Mouse (Mus musculus) neural tube, embryonic 13.5 days (tissue): ENCODE data around the gene H60b. TPM values are rescaled to one million over a fixed set of nuclear protein-coding genes. Genes with fewer than 3 reads are reported as not detected.
A peak's percentile ranks its signal among the peaks of the same experiment; 100 is the strongest.
"Not testable (repeated sequence)": the region's sequence is repeated elsewhere in the genome, so short reads cannot be mapped to it uniquely, and the experiment has no call there.

Source experiments
- ATAC-seq: fragments of 200-750 bp; cut with Nextera tagmentation; 2 replicates; pipeline ENCODE4 v1.8.0; 2017; ENCODE audit warnings: low read depth, mild to moderate bottlenecking, moderate TSS enrichment, moderate library complexity
- H3K27ac ChIP-seq: fragments of 300-500 bp; sonication (generic); replicated peaks from 2 replicates; pipeline ENCODE4 v1.5.1; 2015; ENCODE audit warnings: moderate library complexity, mild to moderate bottlenecking, inconsistent platforms
- H3K27me3 ChIP-seq: fragments of 300-500 bp; sonication (generic); 2 replicates; pipeline ENCODE4 v1.6.1; 2015; ENCODE audit warnings: mild to moderate bottlenecking, inconsistent platforms
- H3K36me3 ChIP-seq: fragments of 300-500 bp; sonication (generic); 2 replicates; pipeline ENCODE4 v1.6.1; 2015; ENCODE audit warnings: mild to moderate bottlenecking, inconsistent platforms
- H3K4me1 ChIP-seq: fragments of 300-500 bp; sonication (generic); replicated peaks from 2 replicates; pipeline ENCODE4 v1.6.1; 2015; ENCODE audit warnings: inconsistent platforms
- H3K4me2 ChIP-seq: fragments of 300-500 bp; sonication (generic); 2 replicates; pipeline ENCODE4 v1.6.1; 2015; ENCODE audit warnings: inconsistent platforms, mild to moderate bottlenecking, moderate library complexity
- H3K4me3 ChIP-seq: fragments of 300-500 bp; sonication (generic); 2 replicates; pipeline ENCODE4 v1.5.1; 2015; ENCODE audit warnings: mild to moderate bottlenecking, inconsistent platforms
- H3K9ac ChIP-seq: fragments of 300-500 bp; sonication (generic); 2 replicates; pipeline ENCODE4 v1.6.1; 2015; ENCODE audit warnings: moderate library complexity, mild to moderate bottlenecking, inconsistent platforms
- H3K9me3 ChIP-seq: fragments of 300-500 bp; sonication (generic); 2 replicates; pipeline ENCODE4 v1.6.1; 2016; ENCODE audit warnings: inconsistent platforms
- WGBS: fragments of 180-500 bp; shearing (Covaris S2); methylation state at CpG from one replicate; pipeline ENCODE4 v1.1.7; 2015; 5-methylcytosine and 5-hydroxymethylcytosine counted together
- polyA plus RNA-seq: library from polyadenylated mRNA; unstranded; fragments of >200 nt; fragmentation: Nextera tagmentation; extraction: Ambion mirVana; gene quantifications from 2 replicates; pipeline ENCODE4 v1.2.1, GENCODE M21; 2015

H60b gene
- polyA plus RNA-seq, 1 experiment from 2014 or later, result 0.66 TPM

DNA sequence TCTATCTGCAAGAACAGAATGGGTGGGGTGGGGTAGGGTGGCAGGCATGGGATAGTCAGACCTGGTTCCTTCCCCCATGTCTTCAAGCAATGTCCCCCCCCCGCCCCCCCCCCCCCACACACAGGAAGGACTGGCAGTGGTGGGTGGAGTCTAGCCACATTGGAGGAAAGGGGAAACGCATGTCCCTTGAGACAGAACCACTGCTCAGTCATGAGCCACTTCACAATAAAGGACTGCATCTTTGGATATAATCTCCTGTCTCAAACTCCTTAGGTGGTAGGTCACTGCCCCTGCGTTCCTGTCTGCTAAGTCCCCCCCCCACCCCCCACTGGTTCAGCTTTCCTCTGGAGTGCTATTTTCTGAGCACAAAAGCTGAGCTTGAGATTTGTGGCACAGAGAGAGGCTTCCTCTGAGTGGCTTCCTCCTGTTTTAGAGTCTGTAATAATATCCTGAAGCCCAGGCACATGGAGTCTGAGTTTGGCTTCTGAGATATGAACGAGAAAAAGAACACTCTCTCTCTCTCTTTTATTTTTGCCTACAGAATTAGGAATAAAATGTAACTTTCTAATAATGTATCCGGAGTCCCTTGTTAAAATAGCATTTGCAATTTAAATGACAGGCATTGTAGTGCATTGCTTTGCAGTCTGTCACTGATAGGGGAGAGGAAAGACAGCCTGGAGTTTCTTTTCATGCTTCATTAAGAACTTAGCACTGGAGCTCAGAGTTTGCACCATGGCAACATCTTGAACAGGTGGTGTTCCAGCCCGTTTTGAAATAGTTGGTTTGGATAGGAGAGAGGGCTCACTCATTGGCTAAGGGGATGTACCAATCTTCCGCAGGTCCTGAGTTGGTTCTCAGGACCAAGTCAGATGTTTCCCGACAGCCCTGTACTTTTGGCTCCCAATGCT is 112.7 kb downstream of the H60b start:
- H3K9me3 ChIP-seq, H3K36me3 ChIP-seq, H3K4me3 ChIP-seq, H3K27ac ChIP-seq, H3K4me2 ChIP-seq, H3K9ac ChIP-seq: not testable (repeated sequence)
- WGBS, result 17% methylated on average over 8 of the region's 8 CpGs
- Histone ChIP-seq H3K4me1 (peaks cover 16% of the 10 kb centered on the region), H3K27me3 (peaks cover 17% of the 10 kb centered on the region)
- 0 out of 2 replicates have a peak, but pooled peaks have one; percentile 8 for ATAC-seq

GRCm38 (mm10) chr10:22272914-22273683 is 114.7 kb downstream of the H60b start:
- H3K4me1 ChIP-seq, result peaks cover 16% of the 10 kb centered on the region
- not testable (repeated sequence) for H3K36me3 ChIP-seq, H3K9me3 ChIP-seq, H3K27ac ChIP-seq
- peaks cover 17% of the 10 kb centered on the region for H3K27me3 ChIP-seq
- H3K9ac ChIP-seq, result peak overlapping the region; percentile 54
- H3K4me2 ChIP-seq, result peak overlapping the region; percentile 82
- 2% methylated on average over 37 of the region's 37 CpGs for WGBS
- ATAC-seq, result peak; percentile 68
- peak overlapping the region; percentile 46 for H3K4me3 ChIP-seq

- Histone ChIP-seq H3K27ac (no peak overlapping the region), H3K4me3 (peak overlapping the region; percentile 46), H3K4me2 (peak overlapping the region; percentile 82), H3K36me3 (no peaks in the 10 kb centered on the region), H3K9ac (peak overlapping the region; percentile 54), H3K4me1 (peaks cover 16% of the 10 kb centered on the region), H3K9me3 (no peaks in the 10 kb centered on the region), H3K27me3 (peaks cover 17% of the 10 kb centered on the region)
- under 1% methylated on average over 41 of the region's 41 CpGs for WGBS
- 0 out of 2 replicates have a peak, but pooled peaks have one; percentile 52 for ATAC-seq
These were observed 115.4 kb downstream of the H60b start for GRCm38 (mm10) chr10:22273684-22274305.

- peak overlapping the region; percentile 46 for H3K4me3 ChIP-seq
- peaks cover 17% of the 10 kb centered on the region for H3K27me3 ChIP-seq
- no peak for ATAC-seq
- no peaks in the 10 kb centered on the region for H3K9me3 ChIP-seq
- H3K36me3 ChIP-seq, result no peaks in the 10 kb centered on the region
- WGBS, result 7% methylated on average over 19 of the region's 19 CpGs
- H3K27ac ChIP-seq, result no peak overlapping the region
- peaks cover 16% of the 10 kb centered on the region for H3K4me1 ChIP-seq
- H3K9ac ChIP-seq, result no peak overlapping the region
- peak overlapping the region; percentile 82 for H3K4me2 ChIP-seq
These were observed 116.2 kb downstream of the H60b start for GRCm38 (mm10) chr10:22274445-22275057.

GRCm38 (mm10) chr10:22278468-22278867 is 120.1 kb downstream of the H60b start:
- not testable (repeated sequence) for H3K4me2 ChIP-seq, H3K9me3 ChIP-seq, H3K9ac ChIP-seq, ATAC-seq, H3K27ac ChIP-seq, H3K4me3 ChIP-seq, H3K36me3 ChIP-seq
- Histone ChIP-seq H3K4me1 (peaks cover 12% of the 10 kb centered on the region), H3K27me3 (peaks cover 13% of the 10 kb centered on the region)
- WGBS, result 92% methylated on average over 2 of the region's 2 CpGs

DNA sequence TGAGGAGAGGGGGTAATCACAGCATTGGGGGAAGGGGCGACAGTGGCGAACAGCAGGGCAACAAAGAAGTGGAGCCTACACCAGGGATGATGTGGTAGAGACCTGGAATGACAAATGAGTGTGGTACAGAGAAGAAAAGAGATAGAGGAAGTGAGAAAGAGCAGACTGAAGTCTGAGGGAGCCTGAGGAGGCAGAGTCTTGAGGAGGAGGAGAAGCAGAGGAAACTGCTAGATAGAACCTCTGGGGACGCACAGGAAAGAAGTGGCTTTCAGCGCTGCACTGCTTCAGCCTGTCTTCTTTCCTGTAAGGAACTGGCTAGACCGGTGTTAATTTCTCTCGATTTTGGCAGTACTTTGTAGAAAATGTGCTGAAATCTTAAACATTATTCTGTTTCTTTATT is 124.4 kb downstream of the H60b start:
- no peak overlapping the region for H3K27ac ChIP-seq
- H3K36me3 ChIP-seq, result no peaks in the 10 kb centered on the region
- H3K27me3 ChIP-seq, result no peaks in the 10 kb centered on the region
- no peak for ATAC-seq
- WGBS, result 49% methylated on average over 6 of the region's 6 CpGs
- no peaks in the 10 kb centered on the region for H3K4me1 ChIP-seq
- H3K9ac ChIP-seq, result no peak overlapping the region
- no peak overlapping the region for H3K4me2 ChIP-seq
- H3K4me3 ChIP-seq, result no peak overlapping the region
- H3K9me3 ChIP-seq, result no peaks in the 10 kb centered on the region

DNA sequence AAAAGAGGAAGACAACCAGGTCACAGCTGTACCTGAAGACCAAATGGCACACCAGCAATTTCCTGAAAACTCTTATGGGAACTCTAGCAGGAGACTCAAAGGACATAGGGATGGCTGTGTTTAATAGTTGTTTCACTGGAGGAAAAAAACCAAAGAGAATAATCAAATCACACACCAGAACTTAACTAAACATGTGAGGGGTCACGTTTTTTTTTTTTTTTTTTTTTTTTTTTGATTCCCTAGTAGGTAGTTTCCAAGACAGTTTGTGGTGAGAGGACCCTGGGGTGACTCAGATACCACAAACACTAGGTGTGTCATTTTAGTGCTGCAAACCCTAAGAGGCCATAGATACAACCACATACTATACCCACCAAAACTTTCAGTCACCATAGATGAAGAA is 137.3 kb downstream of the H60b start:
- Histone ChIP-seq H3K4me1 (no peaks in the 10 kb centered on the region), H3K27ac (no peak overlapping the region), H3K27me3 (no peaks in the 10 kb centered on the region), H3K36me3 (no peaks in the 10 kb centered on the region), H3K9me3 (no peaks in the 10 kb centered on the region), H3K9ac (no peak overlapping the region), H3K4me2 (no peak overlapping the region), H3K4me3 (no peak overlapping the region)
- ATAC-seq, result no peak
- 33% methylated on average over 1 of the region's 1 CpGs for WGBS

- Histone ChIP-seq H3K4me3 (no peak overlapping the region), H3K27ac (no peak overlapping the region), H3K27me3 (no peaks in the 10 kb centered on the region), H3K36me3 (no peaks in the 10 kb centered on the region), H3K9ac (no peak overlapping the region), H3K9me3 (no peaks in the 10 kb centered on the region), H3K4me1 (no peaks in the 10 kb centered on the region), H3K4me2 (no peak overlapping the region)
- no peak for ATAC-seq
- WGBS, result 82% methylated on average over 5 of the region's 5 CpGs
These were observed 138.8 kb downstream of the H60b start for GRCm38 (mm10) chr10:22297033-22297762.

DNA sequence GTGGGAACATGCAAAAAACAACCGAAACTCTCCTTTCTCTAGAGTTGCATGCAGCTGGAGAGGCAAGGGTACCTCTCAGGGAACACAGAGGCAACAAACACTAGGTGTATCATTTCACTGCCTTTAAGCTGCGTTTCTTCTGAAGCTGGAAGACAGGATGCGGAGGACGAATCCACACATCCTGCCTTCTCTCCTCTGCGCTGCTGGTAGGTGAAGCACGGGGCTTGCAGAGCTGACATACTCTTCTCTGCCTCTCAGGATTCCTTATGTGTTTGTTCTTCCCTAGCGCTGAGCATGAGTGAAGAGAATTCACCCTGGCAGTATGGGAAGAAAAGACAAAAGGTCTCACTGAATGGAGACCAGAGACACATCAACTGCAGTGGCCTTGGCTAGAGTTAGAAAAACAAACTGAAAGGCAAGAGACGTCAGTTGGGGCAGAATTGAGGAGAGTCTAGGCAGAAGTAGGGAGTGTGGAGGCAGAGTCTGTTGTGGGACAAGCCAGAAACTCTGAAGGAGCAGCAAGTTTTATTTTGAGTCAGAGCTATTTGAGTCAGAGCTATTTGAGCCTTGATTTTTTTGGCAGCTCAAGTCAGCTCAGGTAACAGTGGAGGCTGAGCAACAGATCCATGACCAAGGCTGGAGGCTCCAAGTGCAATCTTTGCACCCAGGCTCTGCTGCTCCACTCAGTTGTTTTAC is 139.5 kb downstream of the H60b start:
- Histone ChIP-seq H3K9ac (no peak overlapping the region), H3K4me1 (no peaks in the 10 kb centered on the region)
- 66% methylated on average over 8 of the region's 8 CpGs for WGBS

DNA sequence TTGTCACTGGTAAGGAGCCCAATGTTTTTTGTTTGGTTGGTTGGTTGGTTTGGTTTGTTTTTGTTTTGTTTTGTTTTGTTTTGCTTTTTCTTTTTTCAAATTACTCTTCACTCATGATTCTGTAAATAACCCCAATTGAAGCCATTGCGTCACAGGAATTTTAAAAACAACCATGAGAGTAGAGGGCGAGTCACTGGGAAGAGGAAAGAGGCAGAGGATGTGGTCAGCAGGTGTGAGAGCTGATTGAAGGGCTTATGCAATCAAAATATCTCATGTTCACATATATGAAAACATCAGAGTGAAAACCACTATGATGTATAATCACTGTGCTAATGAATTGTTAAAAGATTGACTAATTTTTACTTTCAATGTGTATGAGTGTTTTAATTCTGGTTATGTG is 140.9 kb downstream of the H60b start:
- Histone ChIP-seq H3K9ac (no peak overlapping the region), H3K27me3 (no peaks in the 10 kb centered on the region), H3K36me3 (no peaks in the 10 kb centered on the region), H3K9me3 (no peaks in the 10 kb centered on the region), H3K4me1 (no peaks in the 10 kb centered on the region), H3K4me2 (no peak overlapping the region), H3K27ac (no peak overlapping the region), H3K4me3 (no peak overlapping the region)
- ATAC-seq, result no peak
- 87% methylated on average over 2 of the region's 2 CpGs for WGBS

More for the DNA sequence above, 139.5 kb downstream of the H60b start:
- ATAC-seq, result no peak
- H3K27ac ChIP-seq, result no peak overlapping the region
- no peaks in the 10 kb centered on the region for H3K9me3 ChIP-seq
- H3K4me3 ChIP-seq, result no peak overlapping the region
- H3K36me3 ChIP-seq, result no peaks in the 10 kb centered on the region
- no peak overlapping the region for H3K4me2 ChIP-seq
- no peaks in the 10 kb centered on the region for H3K27me3 ChIP-seq

- Histone ChIP-seq H3K27ac (no peak overlapping the region), H3K27me3 (no peaks in the 10 kb centered on the region), H3K4me3 (no peak overlapping the region), H3K9ac (no peak overlapping the region), H3K4me1 (no peaks in the 10 kb centered on the region), H3K9me3 (no peaks in the 10 kb centered on the region), H3K4me2 (no peak overlapping the region), H3K36me3 (no peaks in the 10 kb centered on the region)
- WGBS, result 88% methylated on average over 1 of the region's 1 CpGs
- no peak for ATAC-seq
These were observed 143.3 kb downstream of the H60b start for GRCm38 (mm10) chr10:22301641-22302040.
